Mouse (Mus musculus) bone marrow, adult 2 months (tissue): ENCODE measurements around the gene Cdh12. TPM values are rescaled to one million over a fixed set of nuclear protein-coding genes. Genes with fewer than 3 reads are reported as not detected.

Experiments
- H3K27ac ChIP-seq: fragments of 200-500 bp; 2 replicates; pipeline ENCODE4 v1.5.1; 2012; ENCODE audit warnings: low read depth, mild to moderate bottlenecking, control low read depth, inconsistent platforms, low read length; ENCODE audit not compliant: control insufficient read depth, poor library complexity, insufficient read depth
- H3K4me1 ChIP-seq: fragments of 200-500 bp; 2 replicates; pipeline ENCODE4 v1.6.1; 2011; ENCODE audit warnings: low read length; ENCODE audit not compliant: control insufficient read depth, insufficient read depth
- H3K4me3 ChIP-seq: fragments of 200-500 bp; replicated peaks from 2 replicates; pipeline ENCODE3; 2011; ENCODE audit warnings: mild to moderate bottlenecking, low read depth, low read length, control low read depth; ENCODE audit not compliant: control insufficient read depth
- CTCF ChIP-seq: fragments of 200-500 bp; IDR thresholded peaks from 2 replicates; pipeline ENCODE4 v1.5.1; 2011; ENCODE audit warnings: low read length, control low read depth; ENCODE audit not compliant: control insufficient read depth, insufficient read depth
- POLR2A ChIP-seq: fragments of 200-500 bp; IDR thresholded peaks from 2 replicates; pipeline ENCODE4 v1.6.1; 2011; ENCODE audit warnings: low read depth, mild to moderate bottlenecking, control low read depth, low read length, borderline replicate concordance; ENCODE audit not compliant: control insufficient read depth
- WGBS: fragments of 180-500 bp; shearing (Covaris S2); methylation state at CpG from one replicate; pipeline ENCODE4 v1.1.7; 2018; 5-methylcytosine and 5-hydroxymethylcytosine counted together
- polyA plus RNA-seq: library from polyadenylated mRNA; stranded (reverse); fragments of >200 nt; gene quantifications from 2 replicates; pipeline ENCODE4 v1.2.4, GENCODE M21; 2011; ENCODE audit warnings: low replicate concordance; ENCODE audit not compliant: missing spikeins, insufficient read depth, insufficient read length

Gene Cdh12
- polyA plus RNA-seq, 1 experiment: not detected

DNA sequence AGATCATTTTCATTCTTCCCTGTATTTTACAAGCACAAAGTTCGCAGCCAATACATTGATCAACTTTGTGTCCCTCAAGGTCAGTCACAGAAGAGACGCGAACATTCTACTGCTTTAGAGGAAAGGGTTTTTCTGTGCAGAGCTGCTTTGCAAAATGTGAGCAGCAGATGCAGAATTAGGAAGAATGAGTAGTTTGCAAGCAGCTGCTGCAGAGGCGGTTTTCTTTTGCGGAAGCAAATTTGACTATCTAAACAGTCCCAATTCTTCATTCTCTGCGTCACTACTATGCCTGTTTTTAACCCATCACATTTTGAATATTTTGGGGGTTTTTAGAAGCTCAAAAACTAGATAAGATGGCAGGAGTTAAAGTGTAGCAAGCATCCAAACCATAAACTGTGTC lies 956.1 kb downstream of the Cdh12 start:
- Histone ChIP-seq H3K4me3 (no peak overlapping the region), H3K4me1 (no peaks in the 10 kb centered on the region), H3K27ac (no peak overlapping the region)
- WGBS: 77% methylated on average over 6 of the region's 6 CpGs
- no peak for TF ChIP-seq CTCF
- TF ChIP-seq POLR2A: no peak

DNA sequence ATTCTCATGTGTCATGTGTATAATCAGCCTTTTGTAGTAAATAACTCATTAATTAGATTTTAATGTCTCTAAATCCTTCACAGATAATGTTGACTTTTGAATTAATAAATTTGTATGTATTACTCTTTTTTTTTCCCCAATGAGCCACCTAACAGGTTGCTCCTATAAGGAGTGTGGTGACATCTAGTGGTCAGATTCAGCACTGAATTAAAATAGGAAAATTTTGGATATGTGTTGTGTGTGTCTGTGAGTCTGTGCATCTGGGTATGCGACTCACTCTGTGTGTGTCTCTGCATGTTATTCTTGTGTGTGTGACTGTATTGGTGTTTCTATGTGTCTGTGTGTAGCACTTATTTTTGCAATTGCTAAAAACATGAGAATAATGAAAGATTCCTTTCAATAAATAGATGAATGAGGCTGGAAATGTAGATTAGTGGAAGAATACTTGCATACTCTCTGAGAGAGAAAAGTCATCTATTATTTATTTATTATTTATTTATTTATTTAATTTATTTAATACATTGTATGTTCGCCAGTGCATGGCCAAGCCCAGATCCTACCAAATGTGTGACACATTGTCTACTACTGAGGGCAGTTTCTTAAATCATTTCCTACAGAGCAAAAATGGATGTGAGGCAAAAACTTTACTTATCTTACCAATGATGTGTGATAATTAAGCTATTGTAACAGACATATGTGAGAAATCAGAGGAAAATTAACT lies 958.4 kb downstream of the Cdh12 start:
- WGBS: 66% methylated on average over 2 of the region's 2 CpGs
- H3K27ac ChIP-seq: no peak overlapping the region
- H3K4me1 ChIP-seq: no peaks in the 10 kb centered on the region
- no peak overlapping the region for H3K4me3 ChIP-seq
- TF ChIP-seq CTCF (no peak), POLR2A (no peak)

DNA sequence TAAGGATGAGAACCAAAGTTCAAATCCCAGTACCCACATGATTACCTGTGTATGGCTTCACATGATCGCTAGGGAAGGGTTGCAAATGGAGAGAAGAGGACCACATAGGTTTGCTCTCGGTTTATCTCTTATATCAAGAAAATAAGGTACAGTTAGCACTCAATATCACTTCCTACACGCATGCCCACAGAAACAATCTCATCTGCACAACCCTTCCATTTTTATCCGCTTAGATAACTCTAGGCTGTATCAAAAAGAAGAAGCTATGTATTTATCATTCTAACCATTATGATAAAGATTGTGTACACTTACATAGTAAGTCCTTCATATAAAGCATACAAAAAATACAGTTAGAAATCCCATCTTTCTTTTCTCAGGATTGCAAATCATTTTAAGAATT lies 988.3 kb downstream of the Cdh12 start:
- no peak overlapping the region for H3K27ac ChIP-seq
- no peaks in the 10 kb centered on the region for H3K4me1 ChIP-seq
- TF ChIP-seq POLR2A: no peak
- no peak for TF ChIP-seq CTCF
- WGBS: 71% methylated on average over 4 of the region's 4 CpGs
- H3K4me3 ChIP-seq: no peak overlapping the region

DNA sequence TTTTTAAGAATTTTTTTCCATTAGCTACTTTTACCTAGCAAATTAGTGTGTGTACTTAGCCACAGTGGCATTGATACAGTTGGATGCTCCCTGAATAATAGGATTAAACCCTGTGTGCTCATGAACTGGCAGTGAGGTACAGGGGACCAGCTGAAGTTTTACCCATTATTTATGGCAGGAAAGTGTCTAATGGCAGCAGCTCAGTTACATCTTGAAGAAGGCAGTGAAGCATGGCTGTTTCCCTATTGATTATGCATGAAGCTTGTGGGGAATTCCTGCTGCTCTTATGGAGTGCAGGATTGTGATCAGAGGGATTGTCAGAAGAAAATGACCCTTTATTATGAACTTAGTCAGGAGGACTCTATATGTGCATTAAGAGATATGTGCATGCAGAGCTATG lies 988.9 kb downstream of the Cdh12 start:
- Histone ChIP-seq H3K27ac (no peak overlapping the region), H3K4me1 (no peaks in the 10 kb centered on the region), H3K4me3 (no peak overlapping the region)
- no peak for TF ChIP-seq POLR2A
- TF ChIP-seq CTCF: no peak

DNA sequence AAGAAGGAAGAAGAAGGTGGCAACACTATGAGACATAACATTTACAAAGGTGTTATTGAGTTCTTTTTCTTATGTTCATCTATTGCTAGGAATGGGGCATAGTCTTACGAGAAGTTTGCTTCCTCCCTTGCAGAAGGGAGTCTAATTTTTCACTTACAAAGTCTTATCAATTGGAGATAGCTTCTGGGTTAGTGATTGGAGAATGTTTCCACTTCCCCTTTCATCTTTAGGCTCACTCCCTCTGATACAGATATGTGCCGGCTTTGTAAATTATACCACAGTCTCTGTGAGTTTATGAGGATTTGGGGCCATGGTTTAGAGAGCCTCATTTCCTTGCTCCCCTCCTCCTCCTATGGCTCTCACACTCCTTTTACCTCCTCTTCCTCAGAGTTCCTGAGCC lies 1009.0 kb downstream of the Cdh12 start:
- 74% methylated on average over 2 of the region's 2 CpGs for WGBS
- H3K27ac ChIP-seq: no peak overlapping the region
- H3K4me1 ChIP-seq: no peaks in the 10 kb centered on the region
- TF ChIP-seq POLR2A (no peak), CTCF (no peak)
- H3K4me3 ChIP-seq: no peak overlapping the region

DNA sequence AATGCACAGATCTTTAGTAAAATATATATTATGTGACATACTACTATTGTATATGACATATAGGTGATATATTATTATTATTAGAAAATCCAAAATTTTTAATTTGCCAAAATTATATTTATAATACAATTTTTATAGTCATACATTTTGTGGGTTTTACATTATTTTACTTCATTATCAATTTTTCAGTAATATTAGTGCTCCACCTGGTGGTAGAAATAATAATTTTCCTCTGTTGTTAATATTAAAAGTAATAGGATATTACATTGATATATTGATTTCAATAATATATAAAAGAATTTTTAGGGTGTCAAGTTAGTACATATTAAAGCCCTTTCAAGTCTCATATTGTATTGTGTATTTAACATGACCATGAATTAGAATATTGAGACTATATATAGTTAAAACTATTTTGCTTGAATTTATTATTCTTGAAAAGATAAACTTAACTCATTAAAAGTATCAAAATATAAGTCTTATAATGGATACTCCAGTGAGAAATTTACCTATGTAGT lies 1070.3 kb downstream of the Cdh12 start:
- TF ChIP-seq POLR2A (no peak), CTCF (no peak)
- no peak overlapping the region for H3K4me3 ChIP-seq
- no peak overlapping the region for H3K27ac ChIP-seq
- H3K4me1 ChIP-seq: no peaks in the 10 kb centered on the region

DNA sequence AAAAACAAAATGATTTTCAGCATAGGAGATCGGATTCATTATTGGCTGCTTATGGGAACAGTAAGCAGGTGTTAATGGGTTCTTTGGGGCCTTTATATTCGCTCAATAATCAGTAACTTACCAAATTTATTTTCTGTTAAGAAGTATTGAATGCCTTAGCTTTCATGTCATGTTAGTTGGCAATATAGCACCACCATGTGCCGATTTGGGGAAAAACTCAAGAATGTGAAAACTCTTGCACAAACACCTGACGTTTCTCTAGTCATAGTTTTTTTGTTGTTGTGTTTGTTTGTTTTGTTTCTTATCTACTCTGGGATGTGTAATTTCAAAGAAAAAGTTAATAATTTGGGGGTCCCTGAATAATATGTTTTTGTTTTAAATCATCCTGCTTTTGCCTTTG lies 1081.7 kb downstream of the Cdh12 start:
- WGBS: 59% methylated on average over 4 of the region's 4 CpGs

DNA sequence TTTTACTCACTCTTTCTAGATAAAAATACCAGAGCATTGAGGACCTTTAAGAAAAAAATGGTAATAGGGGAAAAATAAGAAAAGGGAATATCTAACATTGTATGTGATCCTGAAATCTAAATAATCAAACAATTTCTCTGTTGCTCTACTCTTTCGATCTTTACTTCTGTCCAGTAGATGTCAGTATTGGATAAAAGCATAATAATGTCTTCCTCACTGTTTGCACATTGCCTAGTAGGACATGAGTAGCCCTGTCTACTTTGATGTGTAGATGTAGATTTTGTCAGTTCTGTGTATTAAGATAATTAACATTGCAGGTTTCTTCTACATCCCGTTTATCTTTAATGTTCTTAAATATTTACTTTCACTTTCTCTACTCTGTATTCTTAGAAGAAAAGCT lies 1087.8 kb downstream of the Cdh12 start:
- no peak overlapping the region for H3K4me3 ChIP-seq
- TF ChIP-seq POLR2A: no peak
- TF ChIP-seq CTCF: no peak
- H3K27ac ChIP-seq: no peak overlapping the region
- H3K4me1 ChIP-seq: no peaks in the 10 kb centered on the region
- WGBS: 61% methylated on average over 2 of the region's 2 CpGs

More for the DNA sequence above, 1081.7 kb downstream of the Cdh12 start:
- no peak overlapping the region for H3K27ac ChIP-seq
- H3K4me1 ChIP-seq: no peaks in the 10 kb centered on the region
- TF ChIP-seq POLR2A (no peak), CTCF (no peak)
- H3K4me3 ChIP-seq: no peak overlapping the region

DNA sequence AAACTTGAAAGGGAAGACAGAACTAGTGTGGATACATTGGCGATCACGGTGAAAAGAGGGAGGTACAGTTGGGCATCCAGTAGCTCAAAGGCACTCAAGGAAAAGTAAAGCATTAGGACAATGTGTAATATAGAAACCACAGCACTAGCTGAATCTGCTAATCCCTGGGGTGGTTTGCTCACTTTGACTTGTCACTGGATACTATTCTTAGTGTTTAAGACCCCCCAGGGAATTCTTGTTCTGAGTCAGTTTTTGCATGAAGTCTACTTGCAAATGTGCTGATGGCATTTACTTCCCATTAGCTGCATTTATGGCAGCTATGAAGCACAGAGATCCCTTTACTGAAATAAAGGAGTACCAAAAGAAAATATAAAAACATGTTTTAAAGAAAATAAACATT lies 1095.7 kb downstream of the Cdh12 start:
- no peak overlapping the region for H3K27ac ChIP-seq
- WGBS: 85% methylated on average over 2 of the region's 2 CpGs
- H3K4me3 ChIP-seq: no peak overlapping the region
- TF ChIP-seq POLR2A (no peak), CTCF (no peak)
- no peaks in the 10 kb centered on the region for H3K4me1 ChIP-seq
